Mouse (Mus musculus) midbrain, embryonic 12.5 days (tissue): ENCODE measurements around the gene Ppie. TPM values are rescaled to one million over a fixed set of nuclear protein-coding genes. Genes with fewer than 3 reads are reported as not detected.
A peak's percentile ranks its signal among the peaks of the same experiment; 100 is the strongest.
"Not testable (repeated sequence)": the region's sequence is repeated elsewhere in the genome, so short reads cannot be mapped to it uniquely, and the experiment has no call there.

ENCODE experiments used
- ATAC-seq: fragments of 200-750 bp; cut with Nextera tagmentation; 2 replicates; pipeline ENCODE4 v1.8.0; 2017; ENCODE audit warnings: low read depth, moderate TSS enrichment, moderate library complexity; ENCODE audit not compliant: low FRiP score
- H3K27ac ChIP-seq: fragments of 300-500 bp; sonication (generic); replicated peaks from 2 replicates; pipeline ENCODE4 v1.5.1; 2016; ENCODE audit warnings: mild to moderate bottlenecking
- H3K27me3 ChIP-seq: fragments of 300-500 bp; sonication (generic); 2 replicates; pipeline ENCODE4 v1.6.1; 2016; ENCODE audit warnings: mild to moderate bottlenecking
- H3K36me3 ChIP-seq: fragments of 300-500 bp; sonication (generic); 2 replicates; pipeline ENCODE4 v1.6.1; 2016
- H3K4me1 ChIP-seq: fragments of 300-500 bp; sonication (generic); 2 replicates; pipeline ENCODE4 v1.6.1; 2016
- H3K4me2 ChIP-seq: fragments of 300-500 bp; sonication (generic); replicated peaks from 2 replicates; pipeline ENCODE4 v1.6.1; 2016; ENCODE audit warnings: mild to moderate bottlenecking, moderate library complexity
- H3K4me3 ChIP-seq: fragments of 300-500 bp; sonication (generic); 2 replicates; pipeline ENCODE4 v1.5.1; 2016; ENCODE audit warnings: mild to moderate bottlenecking
- H3K9ac ChIP-seq: fragments of 300-500 bp; sonication (generic); replicated peaks from 2 replicates; pipeline ENCODE4 v1.6.1; 2016; ENCODE audit warnings: mild to moderate bottlenecking, moderate library complexity
- H3K9me3 ChIP-seq: fragments of 300-500 bp; sonication (generic); 2 replicates; pipeline ENCODE4 v1.6.1; 2016; ENCODE audit warnings: mild to moderate bottlenecking
- WGBS: fragments of 180-500 bp; shearing (Covaris S2); methylation state at CpG from one replicate; pipeline ENCODE4 v1.1.7; 2016; 5-methylcytosine and 5-hydroxymethylcytosine counted together
- polyA plus RNA-seq: library from polyadenylated mRNA; unstranded; fragments of >200 nt; fragmentation: Nextera tagmentation; extraction: Ambion mirVana; gene quantifications from 2 replicates; pipeline ENCODE4 v1.2.1, GENCODE M21; 2016

Gene Ppie
- 91.9 and 99.0 TPM in 2 replicates for polyA plus RNA-seq

- Histone ChIP-seq H3K9ac (peak within 1 kb of the TSS; percentile 61), H3K27ac (peak within 1 kb of the TSS; percentile 65), H3K27me3 (peaks cover 6% of the 10 kb centered on the region; the same call in 1 of the 2 replicates), H3K4me1 (peaks cover 12% of the 10 kb centered on the region), H3K4me2 (peak within 1 kb of the TSS; percentile 83), H3K36me3 (peaks cover 25% of the 10 kb centered on the region), H3K4me3 (peak within 1 kb of the TSS; percentile 72), H3K9me3 (no peaks in the 10 kb centered on the region)
- ATAC-seq, result peak; percentile 97
- whole genome bisulfite sequencing, result under 1% methylated on average over 34 of the region's 34 CpGs
These were observed at the start of gene Ppie for GRCm38 (mm10) chr4:123139513-123140154. Ppie (minus strand) TSS chr4:123139951.

- 39% methylated on average over 3 of the region's 3 CpGs for whole genome bisulfite sequencing
- Histone ChIP-seq H3K27ac (no peak overlapping the region), H3K36me3 (no peaks in the 10 kb centered on the region), H3K4me1 (peaks cover 12% of the 10 kb centered on the region), H3K4me3 (no peak overlapping the region), H3K9ac (no peak overlapping the region), H3K27me3 (peaks cover 85% of the 10 kb centered on the region), H3K4me2 (no peak overlapping the region), H3K9me3 (no peaks in the 10 kb centered on the region)
- no peak for ATAC-seq
These were observed 45.1 kb upstream of the Ppie start for GRCm38 (mm10) chr4:123184816-123185215.

GRCm38 (mm10) chr4:123183239-123184056 lies 43.7 kb upstream of the Ppie start:
- WGBS, result 12% methylated on average over 44 of the region's 44 CpGs
- Histone ChIP-seq H3K9ac (peak overlapping the region; percentile 40), H3K4me1 (peaks cover 12% of the 10 kb centered on the region), H3K4me3 (peak overlapping the region; percentile 48), H3K4me2 (peak overlapping the region; percentile 73), H3K9me3 (no peaks in the 10 kb centered on the region), H3K36me3 (no peaks in the 10 kb centered on the region), H3K27ac (no peak overlapping the region), H3K27me3 (peaks cover 90% of the 10 kb centered on the region)
- peak; percentile 93 for ATAC-seq

- WGBS, result under 1% methylated on average over 43 of the region's 44 CpGs
- no peaks in the 10 kb centered on the region for H3K9me3 ChIP-seq
- no peaks in the 10 kb centered on the region for H3K36me3 ChIP-seq
- H3K27me3 ChIP-seq, result peaks cover 87% of the 10 kb centered on the region
- peak; percentile 61 for ATAC-seq
- peaks cover 12% of the 10 kb centered on the region for H3K4me1 ChIP-seq
- peak within 1 kb of the TSS; percentile 73 for H3K4me2 ChIP-seq
- peak within 1 kb of the TSS; percentile 40 for H3K9ac ChIP-seq
- H3K4me3 ChIP-seq, result peak within 1 kb of the TSS; percentile 48
- H3K27ac ChIP-seq, result no peak within 1 kb of the TSS
These were observed 42.8 kb upstream of the Ppie start, which contains the start of gene Hpcal4 for GRCm38 (mm10) chr4:123182328-123183238. Hpcal4 (plus strand) TSS chr4:123183227.

GRCm38 (mm10) chr4:123171811-123172210 lies 32.1 kb upstream of the Ppie start:
- no peak for ATAC-seq
- H3K27me3 ChIP-seq, result peaks cover 25% of the 10 kb centered on the region; the same call in 1 of the 2 replicates
- no peak overlapping the region for H3K9ac ChIP-seq
- H3K4me1 ChIP-seq, result no peaks in the 10 kb centered on the region
- H3K27ac ChIP-seq, result no peak overlapping the region
- H3K4me2 ChIP-seq, result no peak overlapping the region
- H3K4me3 ChIP-seq, result no peak overlapping the region
- no peaks in the 10 kb centered on the region for H3K36me3 ChIP-seq
- H3K9me3 ChIP-seq, result no peaks in the 10 kb centered on the region

- Histone ChIP-seq H3K27ac (no peak overlapping the region), H3K4me3 (no peak overlapping the region), H3K9me3 (no peaks in the 10 kb centered on the region), H3K36me3 (no peaks in the 10 kb centered on the region), H3K4me1 (peaks cover 17% of the 10 kb centered on the region), H3K27me3 (peaks cover 18% of the 10 kb centered on the region), H3K9ac (no peak overlapping the region), H3K4me2 (no peak overlapping the region)
- 91% methylated on average over 15 of the region's 15 CpGs for WGBS
- ATAC-seq, result no peak
These were observed 24.4 kb upstream of the Ppie start for GRCm38 (mm10) chr4:123164157-123164556.

GRCm38 (mm10) chr4:123162305-123162917 lies 22.7 kb upstream of the Ppie start:
- Histone ChIP-seq H3K4me3 (peak overlapping the region; percentile 19), H3K4me2 (peak overlapping the region; percentile 45), H3K4me1 (peaks cover 17% of the 10 kb centered on the region), H3K9me3 (no peaks in the 10 kb centered on the region), H3K9ac (peak overlapping the region; percentile 16; the same call in 1 of the 2 replicates), H3K27me3 (peaks cover 18% of the 10 kb centered on the region), H3K36me3 (no peaks in the 10 kb centered on the region), H3K27ac (0 out of 2 replicates have a peak overlapping the region, but pooled peaks have one; percentile 17)
- WGBS, result 2% methylated on average over 15 of the region's 15 CpGs
- peak; percentile 81 for ATAC-seq

- H3K4me3 ChIP-seq, H3K36me3 ChIP-seq, H3K9ac ChIP-seq, H3K27ac ChIP-seq, ATAC-seq, H3K9me3 ChIP-seq, H3K4me2 ChIP-seq: not testable (repeated sequence)
- Histone ChIP-seq H3K27me3 (peaks cover 18% of the 10 kb centered on the region), H3K4me1 (peaks cover 17% of the 10 kb centered on the region)
- WGBS, result 81% methylated on average over 3 of the region's 3 CpGs
These were observed 21.5 kb upstream of the Ppie start for GRCm38 (mm10) chr4:123161251-123161650.

GRCm38 (mm10) chr4:123160571-123160970 lies 20.8 kb upstream of the Ppie start:
- Histone ChIP-seq H3K4me3 (no peak overlapping the region), H3K4me2 (no peak overlapping the region), H3K27me3 (peaks cover 18% of the 10 kb centered on the region), H3K27ac (no peak overlapping the region), H3K9me3 (no peaks in the 10 kb centered on the region), H3K4me1 (peaks cover 17% of the 10 kb centered on the region), H3K36me3 (no peaks in the 10 kb centered on the region), H3K9ac (no peak overlapping the region)
- ATAC-seq, result no peak
- 87% methylated on average over 6 of the region's 6 CpGs for WGBS

DNA sequence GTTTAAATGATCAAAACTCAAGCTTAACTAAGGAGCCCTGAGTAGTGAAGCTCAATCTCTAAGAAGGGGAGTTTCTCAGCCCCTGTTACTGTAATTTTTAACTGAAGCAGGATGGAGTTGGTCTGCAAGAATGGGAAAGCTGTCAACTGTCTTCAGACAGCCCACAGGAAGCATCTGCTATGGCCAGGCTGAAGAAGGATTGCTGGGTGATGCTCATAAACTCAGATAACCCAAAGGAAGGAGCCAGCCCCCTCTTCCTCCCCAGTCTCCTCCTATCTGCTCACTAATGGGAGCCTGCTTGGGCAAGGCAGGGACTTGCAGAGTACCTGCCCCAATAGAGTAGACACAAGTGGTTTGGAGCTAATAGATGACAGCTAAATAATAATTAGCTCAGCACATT lies 16.1 kb upstream of the Ppie start:
- Histone ChIP-seq H3K27ac (no peak overlapping the region), H3K27me3 (peaks cover 14% of the 10 kb centered on the region; the same call in 1 of the 2 replicates), H3K4me1 (no peaks in the 10 kb centered on the region), H3K9ac (no peak overlapping the region), H3K4me2 (no peak overlapping the region), H3K4me3 (no peak overlapping the region), H3K36me3 (no peaks in the 10 kb centered on the region), H3K9me3 (no peaks in the 10 kb centered on the region)
- ATAC-seq, result no peak

- no peak overlapping the region for H3K4me3 ChIP-seq
- 69% methylated on average over 2 of the region's 2 CpGs for WGBS
- no peak overlapping the region for H3K4me2 ChIP-seq
- no peak overlapping the region for H3K9ac ChIP-seq
- H3K27ac ChIP-seq, result no peak overlapping the region
- no peak for ATAC-seq
- H3K36me3 ChIP-seq, result no peaks in the 10 kb centered on the region
- no peaks in the 10 kb centered on the region for H3K4me1 ChIP-seq
- H3K9me3 ChIP-seq, result no peaks in the 10 kb centered on the region
- peaks cover 10% of the 10 kb centered on the region; the same call in 1 of the 2 replicates for H3K27me3 ChIP-seq
These were observed 15.7 kb upstream of the Ppie start for GRCm38 (mm10) chr4:123155427-123155826.
